Mouse (Mus musculus): ENCODE results near the gene AI854703.

Gene AI854703

DNA sequence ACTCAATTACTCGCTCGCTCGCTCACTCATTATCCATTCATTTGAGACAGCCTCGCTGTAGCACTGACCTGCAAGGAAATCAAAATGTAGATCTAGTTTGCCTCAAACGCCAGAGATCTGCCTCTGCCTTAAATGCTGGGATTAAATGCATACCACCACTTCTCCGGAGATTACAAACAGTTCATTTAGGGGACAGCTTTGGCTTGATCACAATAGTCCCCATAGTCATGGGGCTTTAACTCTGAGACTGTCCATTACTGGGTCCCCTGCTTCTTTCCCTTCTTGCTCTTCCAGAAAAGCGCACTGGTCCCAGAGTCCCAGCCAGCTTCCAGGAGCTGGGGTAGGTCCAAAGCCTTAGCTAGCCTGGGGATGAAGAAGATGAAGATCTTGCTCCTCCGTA lies at the start of gene AI854703:
Gene AI854703, plus strand, starts transcription at position 301 of the 400 bp plus-strand sequence.
- no peak for DNase-seq

DNA sequence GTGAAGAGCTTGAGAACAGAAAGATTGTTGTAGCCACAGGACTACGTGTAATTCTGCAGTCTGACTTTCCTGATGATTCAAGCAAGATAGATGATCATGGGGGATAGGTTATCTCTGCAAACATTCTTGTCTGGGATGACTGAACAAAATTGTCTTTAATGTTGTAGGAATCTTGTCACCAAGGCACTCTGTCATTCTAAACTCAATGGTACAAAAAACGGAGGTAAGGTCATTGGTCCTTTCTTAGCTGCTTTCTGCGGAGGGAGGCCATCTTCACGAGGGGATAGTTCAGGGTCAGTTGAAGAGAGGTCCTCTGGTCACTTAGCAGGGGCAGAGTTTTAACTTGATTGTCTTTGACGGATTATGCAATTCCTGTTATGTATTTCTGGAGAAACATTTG lies 47.8 kb upstream of the AI854703 start:
- DNase-seq = no peak

DNA sequence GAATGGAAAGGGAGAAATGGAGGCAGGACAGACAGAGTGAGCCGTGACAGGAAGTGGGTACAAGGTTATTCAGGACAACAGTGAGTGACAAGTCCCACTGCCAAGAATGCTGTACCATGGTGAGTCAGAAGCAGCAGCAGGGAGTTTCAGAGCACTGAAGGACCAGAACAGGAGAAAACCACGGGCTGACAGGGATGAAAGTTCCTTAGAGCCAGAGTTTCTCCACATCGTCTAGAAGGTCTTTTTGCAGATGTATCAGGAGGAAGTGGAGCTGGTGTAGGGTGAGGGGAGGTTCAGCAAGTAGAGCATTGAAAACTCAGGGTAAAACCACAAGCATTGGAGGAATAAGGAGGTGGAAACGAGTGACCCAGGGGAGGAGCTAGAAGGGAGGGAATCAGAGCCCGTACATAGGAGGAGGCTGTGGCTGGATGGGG lies 47.3 kb upstream of the AI854703 start:
- no peak for DNase-seq

DNA sequence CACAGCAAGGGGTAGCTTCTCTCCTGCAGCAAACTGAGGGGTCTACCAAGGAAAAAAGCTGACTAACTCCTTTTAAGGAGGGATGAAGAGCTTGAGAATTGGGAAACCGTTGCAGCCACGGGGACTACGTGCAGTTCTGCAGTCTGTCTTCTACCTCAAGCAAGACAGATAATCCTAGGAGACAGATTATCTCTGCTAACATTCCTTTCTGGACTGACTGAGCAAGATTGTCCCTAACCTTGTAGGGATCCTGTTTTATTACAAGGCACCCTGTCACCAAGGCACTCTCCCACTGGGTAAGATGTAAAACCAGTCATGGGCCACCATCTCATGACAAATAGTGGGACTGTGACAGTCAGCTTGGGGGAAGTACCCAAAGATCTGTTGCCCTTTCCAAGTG lies 45.3 kb upstream of the AI854703 start:
- DNase-seq = no peak

DNA sequence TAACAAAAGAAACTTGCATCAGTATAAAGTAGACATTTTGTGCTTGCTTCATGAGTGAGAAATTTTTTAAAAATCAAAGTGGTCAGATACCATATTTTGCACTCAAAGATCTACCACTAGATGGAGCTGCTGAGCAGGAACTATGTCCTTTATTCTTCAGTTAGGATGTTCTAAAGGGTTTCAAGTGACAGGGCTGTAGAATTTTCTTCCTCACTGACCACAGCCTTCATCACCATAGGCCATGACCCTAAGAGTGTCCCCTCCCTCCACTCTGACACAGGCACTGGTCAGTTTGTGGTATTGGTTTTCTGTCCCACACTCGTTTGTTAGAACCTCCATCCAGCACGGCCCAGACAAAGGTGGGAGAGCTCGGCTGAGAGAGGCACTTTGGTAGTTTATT lies 44.5 kb upstream of the AI854703 start:
- no peak for DNase-seq

DNA sequence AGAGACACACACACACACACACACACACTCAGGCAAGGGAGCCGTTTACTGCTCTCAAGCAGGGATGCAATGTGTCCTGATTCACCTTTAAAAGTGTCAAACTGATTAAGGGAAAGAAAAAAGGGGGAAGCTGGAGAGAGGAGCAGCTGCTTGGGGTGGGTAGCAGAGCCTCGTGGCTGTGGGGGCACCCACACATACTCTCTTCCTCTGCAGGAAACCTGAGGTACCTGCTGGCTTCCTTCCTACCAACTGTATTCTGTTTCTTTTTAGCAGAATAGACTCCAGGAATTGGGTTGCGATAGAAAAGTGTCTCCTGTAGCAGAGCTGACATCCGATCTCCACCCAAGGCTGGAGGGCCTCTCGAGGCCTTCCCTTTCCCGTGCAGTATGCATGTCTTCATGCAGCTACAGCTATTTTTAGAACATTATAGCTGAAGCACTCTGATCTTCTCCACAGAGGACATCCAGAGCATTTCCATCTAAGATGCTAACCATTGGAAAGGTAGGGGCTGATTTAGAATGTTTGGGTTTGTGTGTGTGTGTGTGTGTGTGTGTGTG lies 37.3 kb upstream of the AI854703 start, which contains the start of gene Gm45021:
Gene Gm45021, plus strand, starts transcription at position 417 of the 557 bp plus-strand sequence.
- DNase-seq = no peak

DNA sequence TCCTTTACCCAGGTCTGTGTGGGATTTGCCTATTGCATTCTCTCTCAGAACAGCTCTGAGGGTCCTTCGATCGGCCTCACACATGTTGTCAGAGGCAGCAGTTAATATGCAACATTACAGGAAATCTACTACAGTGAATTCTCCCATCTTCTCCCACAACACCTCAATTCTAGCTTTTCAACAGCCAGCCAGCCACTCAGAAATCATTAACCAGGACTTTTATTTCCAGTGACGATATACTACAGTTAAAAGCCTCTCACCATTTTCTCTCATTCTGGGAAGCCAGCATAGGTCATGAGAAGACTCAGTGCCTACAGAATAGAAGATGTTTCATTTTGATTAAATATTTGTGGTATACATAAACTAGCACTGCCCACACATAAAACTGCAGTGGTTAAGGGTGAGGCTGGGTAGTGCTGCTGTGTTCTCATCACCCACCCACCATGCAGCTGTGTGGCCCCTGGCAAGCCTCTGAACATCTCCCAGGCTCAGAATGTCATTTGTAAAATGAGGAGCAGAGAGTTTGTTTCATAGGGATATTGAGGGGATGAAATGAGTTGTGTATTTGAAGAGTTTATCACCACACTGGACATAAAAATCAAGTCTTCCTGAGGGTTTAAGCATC lies 35.2 kb upstream of the AI854703 start:
- no peak for DNase-seq

DNA sequence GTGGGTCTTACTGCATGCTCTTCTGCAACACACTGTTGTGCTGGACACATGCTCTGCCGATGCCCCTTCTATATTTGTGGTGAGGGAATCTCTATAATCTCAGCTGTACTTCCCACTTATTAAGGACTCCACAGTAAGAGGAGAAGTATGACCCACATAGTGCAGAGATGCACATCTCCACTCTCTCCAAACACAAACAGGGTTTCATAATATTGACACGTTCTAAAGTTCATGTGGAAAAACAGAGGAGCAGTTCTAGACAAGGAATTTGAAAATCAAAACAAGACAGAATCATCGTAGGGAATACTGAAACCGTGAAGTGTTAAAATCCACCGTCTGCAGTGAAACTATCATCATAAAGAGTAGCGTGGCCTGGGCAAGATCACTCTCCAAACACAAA lies 34.7 kb upstream of the AI854703 start:
- DNase-seq = no peak

DNA sequence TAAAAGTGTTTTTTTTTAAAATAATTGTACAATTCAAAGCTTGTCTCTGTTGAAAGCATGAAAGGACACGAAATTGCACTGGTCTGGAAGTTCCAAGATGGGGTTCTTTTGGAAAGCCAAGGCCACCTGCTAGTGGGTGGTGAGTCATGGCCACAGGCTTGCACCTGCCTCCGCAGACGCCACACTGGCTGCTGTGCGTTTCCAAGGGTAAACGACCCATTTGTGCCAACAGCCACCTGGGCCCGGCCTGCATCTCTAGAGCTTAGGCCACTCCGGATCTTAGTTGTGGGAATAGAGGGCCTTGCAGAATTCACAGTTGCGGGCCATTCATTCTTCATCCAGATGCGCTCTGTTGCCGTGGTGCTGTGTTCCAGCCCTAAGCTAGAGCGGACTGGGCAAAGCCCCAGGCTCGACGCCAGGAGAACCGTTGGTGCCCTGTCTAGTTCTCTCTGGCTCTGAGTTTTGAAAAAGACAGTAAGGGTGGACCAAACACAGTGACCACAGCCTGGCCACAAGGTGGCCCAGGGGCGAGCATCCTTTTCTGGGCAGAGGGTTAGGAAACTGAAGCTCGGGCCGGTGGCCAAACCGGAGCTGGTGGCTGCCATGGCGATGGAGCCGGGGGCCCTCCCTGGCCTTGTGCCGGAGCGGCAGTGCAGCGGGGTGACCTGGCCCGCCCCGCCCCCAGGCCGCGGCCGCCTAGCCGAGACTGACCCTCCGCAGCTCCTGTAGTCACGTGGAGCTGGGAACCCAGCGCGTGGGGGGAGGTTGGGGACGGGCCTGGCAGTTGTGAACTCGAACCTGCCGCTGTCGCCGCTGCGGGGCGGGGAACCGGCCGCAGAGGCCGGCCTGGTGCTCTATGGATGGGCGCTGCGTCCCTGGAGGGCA lies 33.2 kb upstream of the AI854703 start, which contains the start of the genes Repin1 and Gm44965:
Gene Repin1, plus strand, starts transcription at position 726 of the 885 bp plus-strand sequence.
Gene Gm44965, plus strand, starts transcription at position 784 of the 885 bp plus-strand sequence.
- DNase-seq = peak; percentile 94

DNA sequence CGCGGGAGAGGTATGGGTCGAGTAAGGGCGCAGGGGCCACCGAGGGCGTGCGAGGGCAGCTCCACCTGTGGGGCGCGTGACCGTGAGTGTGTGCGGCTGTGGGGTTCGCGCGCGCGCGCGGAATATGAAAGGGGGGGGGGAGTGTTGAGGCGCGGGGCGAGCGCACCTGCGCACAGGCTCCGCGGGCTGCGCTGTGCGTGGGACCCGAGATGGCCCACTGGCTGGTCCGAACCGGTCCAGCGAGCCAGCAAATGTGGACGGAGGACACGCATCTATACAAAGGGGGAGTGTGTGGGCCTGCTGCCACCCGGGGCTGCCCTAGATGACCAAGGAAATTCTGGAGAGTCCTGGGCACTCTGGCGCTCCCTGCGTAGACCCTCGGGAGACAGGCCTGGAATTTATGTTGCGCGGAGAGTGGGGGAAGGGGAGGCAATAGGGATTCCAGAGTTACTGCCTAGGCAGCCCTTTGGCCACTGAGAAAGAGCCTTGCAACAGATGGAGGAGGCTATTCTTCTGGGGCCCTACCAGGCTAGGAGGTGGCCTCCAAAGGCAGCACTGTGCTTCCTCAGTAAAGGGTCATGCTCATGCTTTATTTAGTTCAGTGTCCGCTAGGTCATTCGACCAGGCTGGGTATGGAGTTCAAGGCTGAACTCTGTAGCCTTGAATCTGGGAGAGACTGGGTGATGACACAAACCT lies 32.4 kb upstream of the AI854703 start:
- no peak for DNase-seq

DNA sequence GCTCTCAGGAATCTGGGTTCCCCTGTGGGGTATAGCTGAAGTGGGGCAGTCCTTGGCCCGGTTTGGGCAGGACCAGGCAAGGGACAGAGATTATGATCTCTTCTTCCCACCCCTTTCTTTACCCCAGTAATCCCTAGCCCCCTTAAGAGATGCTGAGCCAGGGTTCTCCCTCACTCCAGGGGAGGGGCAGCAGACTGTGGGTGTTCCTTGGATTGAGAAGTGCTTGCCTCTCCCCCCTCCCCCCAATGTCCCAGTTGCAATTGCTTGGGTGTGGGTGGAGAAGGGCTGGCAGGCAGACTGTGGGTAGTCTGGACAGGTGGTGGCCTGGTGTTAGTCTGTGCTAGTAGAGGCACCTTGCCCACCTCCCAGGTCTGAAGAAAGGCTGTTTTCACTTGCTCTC lies 31.3 kb upstream of the AI854703 start:
- DNase-seq = no peak

DNA sequence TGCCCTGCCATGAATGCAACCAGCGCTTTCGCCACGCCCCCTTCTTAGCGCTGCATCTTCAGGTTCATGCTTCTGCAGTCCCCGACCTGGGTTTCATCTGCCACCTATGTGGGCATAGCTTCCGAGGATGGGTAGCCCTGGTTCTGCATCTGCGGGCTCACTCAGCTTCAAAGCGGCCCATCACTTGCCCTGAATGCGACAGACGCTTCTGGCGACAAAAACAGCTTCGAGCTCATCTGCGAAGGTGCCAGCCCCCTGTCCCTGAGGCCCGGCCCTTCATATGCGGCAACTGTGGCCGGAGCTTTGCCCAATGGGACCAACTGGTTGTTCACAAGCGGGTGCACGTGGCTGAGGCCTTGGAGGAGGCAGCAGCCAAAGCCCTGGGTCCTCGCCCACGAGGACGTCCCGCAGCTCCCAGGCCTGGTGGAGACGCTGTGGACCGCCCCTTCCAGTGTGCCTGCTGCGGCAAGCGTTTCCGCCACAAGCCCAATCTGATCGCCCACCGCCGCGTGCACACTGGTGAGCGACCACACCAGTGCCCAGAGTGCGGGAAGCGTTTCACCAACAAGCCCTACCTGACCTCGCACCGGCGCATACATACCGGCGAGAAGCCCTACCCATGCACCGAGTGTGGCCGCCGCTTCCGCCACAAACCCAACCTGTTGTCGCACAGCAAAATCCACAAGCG lies 29.9 kb upstream of the AI854703 start:
- no peak for DNase-seq

DNA sequence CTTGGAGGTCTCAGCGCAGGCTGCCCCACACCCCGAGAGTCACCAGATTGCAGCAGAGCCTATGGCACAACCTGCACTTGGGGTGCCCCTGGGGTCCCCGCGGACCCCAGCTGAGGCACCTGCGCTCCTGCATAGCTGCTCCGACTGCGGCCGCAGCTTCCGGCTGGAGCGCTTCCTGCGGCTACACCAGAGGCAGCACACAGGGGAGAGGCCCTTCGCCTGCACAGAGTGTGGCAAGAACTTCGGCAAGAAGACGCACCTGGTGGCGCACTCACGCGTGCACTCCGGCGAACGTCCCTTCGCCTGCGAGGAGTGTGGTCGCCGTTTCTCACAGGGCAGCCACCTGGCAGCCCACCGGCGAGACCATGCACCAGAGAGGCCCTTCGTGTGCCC lies 29.3 kb upstream of the AI854703 start:
- no peak for DNase-seq

DNA sequence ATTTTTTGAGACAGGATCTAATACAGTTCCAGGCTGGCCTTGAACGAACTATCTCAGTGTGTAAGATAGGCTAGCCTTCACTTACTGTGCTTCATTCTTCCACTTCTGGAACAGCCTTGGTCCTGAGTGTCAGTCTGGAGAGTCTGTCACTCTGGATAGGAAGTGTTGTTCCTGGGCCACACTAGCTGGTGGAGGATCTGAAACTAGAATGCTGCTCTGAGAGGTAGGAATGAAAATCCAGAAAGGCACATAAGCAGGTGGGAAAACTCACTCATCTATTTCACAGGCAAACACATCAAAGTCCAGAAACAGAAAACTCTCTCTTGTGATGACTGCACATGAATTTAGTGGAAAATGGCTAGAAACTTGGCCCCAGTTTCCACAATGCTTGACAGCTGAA lies 26.0 kb upstream of the AI854703 start:
- DNase-seq = no peak

DNA sequence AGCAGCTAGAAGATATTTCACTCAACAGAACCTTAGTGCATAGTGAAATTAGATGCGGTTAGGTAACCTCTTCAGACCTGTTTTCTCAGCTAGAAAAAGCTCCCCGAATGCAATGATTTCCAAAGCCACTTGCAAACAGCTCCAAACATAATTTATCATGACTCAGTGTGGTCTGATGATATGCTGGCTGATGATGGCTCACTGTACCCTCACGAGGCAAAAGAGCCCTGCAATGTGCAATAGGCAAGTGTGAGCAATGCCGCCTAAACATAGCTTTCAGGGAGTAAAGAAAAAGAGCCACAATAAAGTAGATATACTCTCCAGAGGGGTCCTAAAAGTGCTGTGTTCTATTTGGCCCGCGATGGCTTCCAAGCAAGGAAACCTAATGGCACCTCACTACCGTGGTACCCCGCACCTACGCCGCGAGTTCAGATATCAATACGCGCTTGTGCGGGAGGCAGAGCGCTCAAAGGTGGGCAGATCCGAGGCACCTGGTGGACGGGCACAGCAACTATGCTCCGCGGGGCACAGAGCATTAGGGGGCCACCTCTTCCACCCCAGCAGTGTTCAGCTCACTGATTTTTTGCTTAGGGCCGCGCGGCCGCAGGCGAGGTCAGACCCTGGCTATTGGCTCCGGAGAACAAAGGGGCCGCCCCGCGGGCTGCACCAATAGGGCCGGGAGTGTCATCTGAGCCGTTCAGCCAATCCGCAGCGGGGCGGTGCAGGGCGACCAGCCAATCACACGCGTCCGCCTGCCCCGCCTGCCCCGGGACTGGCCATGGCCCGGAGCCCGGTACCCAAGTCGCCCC lies 25.1 kb upstream of the AI854703 start, which contains the start of gene Zfp775:
Gene Zfp775, plus strand, starts transcription at position 793 of the 809 bp plus-strand sequence.
- DNase-seq = peak; percentile 96

DNA sequence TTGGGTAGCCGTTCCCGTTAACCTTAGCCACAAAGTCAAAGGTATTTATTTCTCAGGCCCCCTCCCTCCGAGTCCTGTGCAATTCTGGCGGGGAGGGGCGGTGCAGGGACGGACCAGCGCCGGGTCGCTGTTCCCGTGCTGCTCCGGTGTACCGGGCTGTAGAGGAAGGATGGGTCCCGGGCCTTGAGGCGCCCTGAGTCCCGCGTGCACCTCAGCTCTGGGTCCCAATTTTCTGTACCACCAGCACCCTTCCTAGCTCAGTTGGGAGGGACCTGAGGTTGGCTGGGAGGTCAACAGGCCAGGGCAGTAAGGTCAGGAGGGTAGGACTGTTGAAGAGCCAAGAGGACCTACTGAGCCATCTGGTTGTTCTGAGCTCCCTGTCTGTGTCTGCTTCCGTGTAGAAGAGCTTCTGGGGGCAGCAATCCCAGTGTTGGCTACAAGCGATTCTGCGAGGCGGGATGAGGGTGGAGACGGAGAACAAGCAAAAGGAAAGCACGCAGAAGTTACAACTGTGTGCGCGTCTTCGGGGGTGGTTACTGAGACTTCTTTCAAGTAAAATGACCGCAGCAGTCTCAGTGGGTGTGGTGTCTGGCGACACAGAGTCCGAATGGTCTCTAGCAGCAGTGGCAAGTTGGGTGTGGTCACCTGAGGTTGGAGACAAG lies 24.4 kb upstream of the AI854703 start:
- DNase-seq = no peak

DNA sequence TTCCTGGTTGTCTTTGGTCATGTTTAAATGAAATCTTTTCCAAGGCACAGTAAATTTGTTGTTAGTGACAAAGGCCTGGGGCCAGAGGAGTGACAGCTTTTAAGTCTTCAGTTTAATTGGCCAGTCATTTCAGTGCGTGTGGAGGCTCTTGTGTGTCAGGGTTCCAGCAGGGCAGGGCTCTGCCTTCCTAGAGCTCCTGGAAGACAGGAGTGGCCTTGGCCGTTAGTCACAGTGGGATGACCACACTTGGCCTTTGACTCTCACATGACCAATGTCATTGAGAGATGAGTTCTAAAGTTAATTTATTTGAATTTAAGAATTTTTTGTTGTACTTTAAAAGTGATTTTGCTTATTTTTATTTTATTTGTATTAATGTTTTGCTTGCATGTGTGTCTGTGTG lies 18.4 kb upstream of the AI854703 start:
- no peak for DNase-seq

DNA sequence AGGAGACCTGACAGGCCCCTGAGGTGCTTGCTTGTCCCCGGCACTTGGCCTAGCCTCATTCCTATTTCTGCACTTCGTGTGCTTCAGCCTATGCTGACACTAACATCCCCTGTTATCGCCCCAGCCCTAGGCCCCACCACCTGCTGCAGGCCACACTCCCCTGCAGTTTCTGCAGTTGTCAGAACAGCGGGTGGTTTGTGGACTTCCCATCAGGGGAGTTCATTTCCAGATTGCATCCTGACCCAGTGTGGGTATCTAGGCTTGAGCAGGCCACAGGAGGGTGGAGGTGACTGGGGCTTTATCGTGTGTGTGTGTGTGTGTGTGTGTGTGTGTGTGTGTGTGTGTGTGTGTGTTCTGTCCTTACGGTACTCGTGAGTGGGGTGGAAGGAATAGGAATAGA lies 17.1 kb upstream of the AI854703 start:
- no peak for DNase-seq

DNA sequence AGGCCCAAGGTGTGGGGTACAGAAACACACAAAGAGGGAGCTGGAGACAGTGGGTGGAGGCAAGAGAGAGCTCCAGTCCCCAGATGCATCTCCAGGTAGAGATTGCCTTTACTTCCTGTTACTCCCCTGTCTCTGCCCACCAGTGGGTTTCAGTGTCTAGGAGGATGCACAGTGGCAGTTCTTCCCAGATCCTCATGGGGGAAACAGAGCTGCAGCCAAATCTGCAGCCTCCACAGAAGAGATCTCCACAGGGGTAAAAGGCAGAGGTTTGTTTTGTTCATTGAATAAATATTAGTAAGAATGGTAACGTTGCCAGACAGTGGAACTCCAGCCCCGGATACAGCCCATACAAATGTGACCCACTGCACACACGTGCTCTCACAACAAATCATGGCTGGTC lies 15.9 kb upstream of the AI854703 start:
- DNase-seq = no peak

DNA sequence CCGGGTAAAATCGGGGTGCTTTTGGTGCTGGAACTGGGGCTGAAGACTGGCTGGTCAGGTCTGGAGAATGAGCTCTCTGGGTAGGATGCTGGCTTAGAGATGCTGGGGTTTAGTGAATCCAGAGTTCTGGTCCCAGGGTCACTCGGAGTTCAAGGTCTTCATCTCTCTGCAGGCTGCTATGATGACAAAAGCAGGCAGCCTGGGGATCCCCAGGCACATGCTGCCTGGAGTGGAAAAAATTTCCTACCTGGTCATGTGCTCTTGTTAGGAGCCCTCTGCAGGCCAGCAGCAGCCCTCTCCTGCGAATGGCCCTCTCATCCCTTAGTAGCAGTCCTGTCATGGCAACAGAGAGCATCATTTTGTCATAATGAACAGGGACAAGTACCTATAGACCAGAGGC lies 13.1 kb upstream of the AI854703 start:
- DNase-seq = no peak

DNA sequence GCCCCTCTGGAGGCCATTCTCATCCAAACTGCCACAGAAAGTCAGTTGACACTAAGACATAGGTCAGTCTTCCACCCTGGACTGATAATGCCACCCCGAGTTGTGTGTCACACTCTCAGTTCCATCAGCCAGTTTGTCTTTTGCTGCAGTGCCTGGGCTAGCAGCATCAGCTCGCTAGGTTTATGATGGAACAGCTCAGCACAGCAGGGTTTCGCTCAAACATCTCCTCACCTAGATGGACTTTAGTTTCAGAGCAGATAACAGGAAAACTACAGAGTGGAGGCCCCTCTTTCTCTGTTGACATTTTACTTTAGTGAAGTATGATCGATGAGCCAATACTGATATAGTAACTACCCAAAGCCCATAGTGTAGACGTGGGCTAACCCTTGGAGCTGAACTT lies 11.8 kb upstream of the AI854703 start:
- no peak for DNase-seq

Measured in right cerebral cortex, postnatal 25 days (tissue).